Mouse (Mus musculus): ENCODE measurements around the gene Hbp1. TPM values are rescaled to one million over a fixed set of nuclear protein-coding genes. Genes with fewer than 3 reads are reported as not detected.

Gene Hbp1
- polyA plus RNA-seq (2015; fragmentation: Nextera tagmentation; extraction: Ambion mirVana), result 97.8 and 99.6 TPM in 2 replicates

DNA sequence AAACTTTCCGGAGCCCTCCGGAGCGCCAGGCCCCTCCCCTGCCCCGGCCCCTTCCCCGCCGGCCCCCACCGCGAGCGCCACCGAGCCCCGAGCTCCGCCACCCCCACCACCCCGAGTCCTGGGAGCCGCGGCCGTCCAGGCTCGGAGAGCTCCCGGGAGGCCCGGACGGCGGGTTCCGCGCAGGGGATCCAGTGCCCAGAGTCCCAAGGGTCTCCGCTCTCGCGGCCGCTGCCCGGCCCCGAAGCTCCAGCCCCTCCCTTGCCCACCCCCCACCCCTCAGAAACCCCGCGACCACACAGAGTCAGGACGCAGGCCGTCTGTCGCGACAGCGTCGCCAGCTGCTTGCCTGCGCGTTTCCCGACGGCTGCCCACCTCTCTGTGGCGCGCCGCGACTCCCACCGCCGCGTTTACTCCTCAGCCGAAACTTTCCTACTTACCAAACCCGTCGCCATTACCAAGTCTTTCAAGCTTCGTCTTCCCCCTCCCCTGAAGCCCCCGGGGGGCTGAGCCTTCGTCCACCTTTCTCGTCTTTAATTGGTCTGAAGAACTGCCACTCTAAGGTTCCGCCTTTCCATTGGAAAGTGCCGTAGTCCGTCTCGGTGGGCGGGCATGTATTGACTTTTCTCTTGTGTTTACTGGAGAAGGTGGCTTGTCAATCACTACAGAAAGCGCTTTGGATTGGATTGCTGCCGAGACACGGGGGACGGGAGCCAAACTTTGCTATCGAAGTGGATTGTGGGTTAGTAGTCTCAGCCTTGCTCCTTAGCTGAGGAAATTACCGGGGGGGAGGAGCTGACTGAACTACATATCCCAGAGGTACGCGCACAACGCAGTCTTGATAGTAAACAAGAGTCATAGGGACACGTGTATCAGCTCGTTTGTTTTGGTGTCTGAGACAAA, at the start of gene Hbp1:
Hbp1 (minus strand) TSS at position 777 of the 900 bp plus-strand sequence.
- WGBS, result under 1% methylated on average over 69 of the region's 71 CpGs
- Histone ChIP-seq H3K4me2 (peak within 1 kb of the TSS; percentile 79), H3K9me3 (no peaks in the 10 kb centered on the region), H3K4me3 (replicated peaks) (peak within 1 kb of the TSS; percentile 85), H3K27me3 (replicated peaks) (no peaks in the 10 kb centered on the region), H3K9ac (peak within 1 kb of the TSS; percentile 59), H3K36me3 (no peaks in the 10 kb centered on the region), H3K27ac (peak within 1 kb of the TSS; percentile 98), H3K4me1 (no peaks in the 10 kb centered on the region)
- ATAC-seq (ENCODE audit: insufficient read depth, low FRiP score, low read depth), result peak; percentile 95

DNA sequence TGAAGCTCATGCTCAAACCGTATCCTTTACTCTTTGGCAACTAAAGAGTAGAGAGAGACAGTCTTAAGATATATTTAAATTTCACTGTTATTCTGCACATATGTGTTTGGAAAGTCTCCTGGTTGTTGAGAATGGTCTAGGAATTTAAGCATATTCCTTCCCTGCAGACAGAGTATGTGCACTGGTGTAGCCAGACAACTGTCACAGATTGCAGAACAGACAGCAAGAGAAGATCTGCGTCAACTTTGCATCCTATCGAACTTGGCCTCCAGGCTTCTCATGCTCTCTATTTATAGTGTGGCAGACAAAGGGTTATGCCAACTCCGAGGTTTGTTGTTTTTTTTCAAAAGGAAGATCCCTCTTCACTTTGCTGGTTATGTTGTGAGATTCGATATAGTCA, 48.4 kb upstream of the Hbp1 start:
- no peak overlapping the region for H3K4me2 ChIP-seq
- 70% methylated on average over 5 of the region's 5 CpGs for WGBS
- no peak for ATAC-seq (ENCODE audit: insufficient read depth, low FRiP score, low read depth)

GRCm38 (mm10) chr12:31997328-31997878, 47.1 kb upstream of the Hbp1 start:
- Histone ChIP-seq H3K36me3 (no peaks in the 10 kb centered on the region), H3K9ac (no peak overlapping the region)
- 65% methylated on average over 3 of the region's 3 CpGs for WGBS

More for the DNA sequence above, 48.4 kb upstream of the Hbp1 start:
- Histone ChIP-seq H3K4me1 (no peaks in the 10 kb centered on the region), H3K27ac (no peak overlapping the region), H3K36me3 (no peaks in the 10 kb centered on the region), H3K27me3 (replicated peaks) (no peaks in the 10 kb centered on the region), H3K4me3 (replicated peaks) (no peak overlapping the region), H3K9me3 (no peaks in the 10 kb centered on the region), H3K9ac (no peak overlapping the region)

DNA sequence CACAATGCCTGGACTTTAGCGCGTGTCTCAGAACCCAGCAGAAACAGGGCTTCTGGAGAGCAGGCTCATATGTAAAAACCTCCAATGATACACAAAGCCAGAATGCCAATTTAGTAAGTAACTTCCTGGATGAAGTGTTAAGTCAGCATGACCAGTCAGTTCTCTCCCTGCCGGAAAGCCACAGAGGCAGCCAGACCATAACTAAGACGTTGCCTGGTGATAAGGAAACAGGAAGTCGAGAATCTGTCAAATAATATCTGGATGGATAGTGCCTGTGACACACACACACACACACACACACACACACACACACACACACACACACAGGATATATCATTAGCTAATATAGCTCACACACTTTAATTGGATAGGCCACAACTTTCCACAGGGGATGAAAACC, 46.5 kb upstream of the Hbp1 start:
- Histone ChIP-seq H3K4me1 (no peaks in the 10 kb centered on the region), H3K27me3 (replicated peaks) (no peaks in the 10 kb centered on the region), H3K27ac (no peak overlapping the region), H3K9me3 (no peaks in the 10 kb centered on the region), H3K4me3 (replicated peaks) (no peak overlapping the region), H3K9ac (no peak overlapping the region), H3K36me3 (no peaks in the 10 kb centered on the region), H3K4me2 (no peak overlapping the region)
- peak; percentile 60; the same call in 1 of the 2 replicates for ATAC-seq (ENCODE audit: insufficient read depth, low FRiP score, low read depth)
- WGBS, result 48% methylated on average over 5 of the region's 5 CpGs

More at GRCm38 (mm10) chr12:31997328-31997878, 47.1 kb upstream of the Hbp1 start:
- no peak overlapping the region for H3K4me3 ChIP-seq (replicated peaks)
- H3K4me2 ChIP-seq, result no peak overlapping the region
- H3K4me1 ChIP-seq, result no peaks in the 10 kb centered on the region
- H3K27me3 ChIP-seq (replicated peaks), result no peaks in the 10 kb centered on the region
- no peak for ATAC-seq (ENCODE audit: insufficient read depth, low FRiP score, low read depth)
- H3K9me3 ChIP-seq, result no peaks in the 10 kb centered on the region
- H3K27ac ChIP-seq, result no peak overlapping the region

DNA sequence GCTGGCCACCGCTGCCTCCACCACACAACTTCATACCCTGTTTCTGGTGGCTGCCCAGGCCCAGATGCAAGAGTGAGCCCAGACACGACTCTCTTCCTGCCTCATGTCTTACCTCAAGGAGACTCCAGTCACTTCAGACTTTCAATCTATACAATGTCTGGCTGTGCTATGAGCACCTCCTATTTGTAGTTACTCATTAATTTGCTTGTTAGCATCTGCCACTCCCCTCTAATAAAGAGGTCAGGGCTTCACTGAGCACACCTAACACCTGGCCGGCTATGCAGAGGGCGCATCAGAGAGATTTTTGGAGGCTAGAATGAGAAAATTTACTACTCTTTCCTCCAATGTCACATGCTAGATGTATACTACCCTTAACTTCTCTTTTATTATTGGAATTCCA, 40.2 kb upstream of the Hbp1 start:
- Histone ChIP-seq H3K27ac (no peak overlapping the region), H3K36me3 (no peaks in the 10 kb centered on the region), H3K4me3 (replicated peaks) (no peak overlapping the region), H3K27me3 (replicated peaks) (no peaks in the 10 kb centered on the region), H3K4me2 (no peak overlapping the region), H3K4me1 (no peaks in the 10 kb centered on the region), H3K9ac (no peak overlapping the region), H3K9me3 (no peaks in the 10 kb centered on the region)
- 80% methylated on average over 4 of the region's 4 CpGs for WGBS
- no peak for ATAC-seq (ENCODE audit: insufficient read depth, low FRiP score, low read depth)

DNA sequence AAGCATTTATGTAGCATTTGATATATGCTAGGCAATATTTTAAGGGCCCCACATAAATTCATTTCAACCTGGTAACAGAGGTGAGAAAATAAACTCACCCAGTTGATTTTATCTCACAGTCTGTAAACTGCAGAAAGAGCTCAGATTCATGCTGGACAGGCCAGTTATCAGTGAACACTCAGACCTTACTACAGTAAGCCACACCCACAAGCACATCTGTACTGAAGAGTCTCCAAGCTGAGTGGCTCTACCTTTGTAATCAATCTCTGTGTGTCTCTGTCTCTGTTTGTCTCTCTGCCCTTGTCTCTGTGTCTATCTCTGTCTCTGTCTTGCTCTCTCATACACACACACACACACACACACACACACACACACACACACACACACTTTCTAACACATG, 39.4 kb upstream of the Hbp1 start:
- H3K36me3 ChIP-seq, result no peaks in the 10 kb centered on the region
- H3K27me3 ChIP-seq (replicated peaks), result no peaks in the 10 kb centered on the region
- H3K9ac ChIP-seq, result no peak overlapping the region
- H3K9me3 ChIP-seq, result no peaks in the 10 kb centered on the region
- no peaks in the 10 kb centered on the region for H3K4me1 ChIP-seq
- no peak for ATAC-seq (ENCODE audit: insufficient read depth, low FRiP score, low read depth)
- H3K27ac ChIP-seq, result no peak overlapping the region
- H3K4me3 ChIP-seq (replicated peaks), result no peak overlapping the region
- H3K4me2 ChIP-seq, result no peak overlapping the region

- Histone ChIP-seq H3K4me1 (no peaks in the 10 kb centered on the region), H3K9me3 (no peaks in the 10 kb centered on the region), H3K27me3 (replicated peaks) (no peaks in the 10 kb centered on the region), H3K4me3 (replicated peaks) (no peak overlapping the region), H3K36me3 (no peaks in the 10 kb centered on the region), H3K27ac (no peak overlapping the region), H3K4me2 (no peak overlapping the region), H3K9ac (no peak overlapping the region)
- ATAC-seq (ENCODE audit: insufficient read depth, low FRiP score, low read depth), result no peak
- 94% methylated on average over 2 of the region's 2 CpGs for WGBS
These were observed 36.1 kb upstream of the Hbp1 start for GRCm38 (mm10) chr12:31986463-31986862.

GRCm38 (mm10) chr12:31985738-31986137, 35.4 kb upstream of the Hbp1 start:
- Histone ChIP-seq H3K9me3 (no peaks in the 10 kb centered on the region), H3K36me3 (no peaks in the 10 kb centered on the region), H3K4me2 (no peak overlapping the region), H3K27ac (no peak overlapping the region), H3K27me3 (replicated peaks) (no peaks in the 10 kb centered on the region), H3K9ac (no peak overlapping the region), H3K4me1 (no peaks in the 10 kb centered on the region), H3K4me3 (replicated peaks) (no peak overlapping the region)
- ATAC-seq (ENCODE audit: insufficient read depth, low FRiP score, low read depth), result no peak
- 92% methylated on average over 6 of the region's 6 CpGs for WGBS

GRCm38 (mm10) chr12:31984664-31985063, 34.3 kb upstream of the Hbp1 start:
- Histone ChIP-seq H3K36me3 (no peaks in the 10 kb centered on the region), H3K9me3 (no peaks in the 10 kb centered on the region), H3K9ac (no peak overlapping the region), H3K4me3 (replicated peaks) (no peak overlapping the region), H3K4me1 (no peaks in the 10 kb centered on the region), H3K27me3 (replicated peaks) (no peaks in the 10 kb centered on the region), H3K27ac (no peak overlapping the region), H3K4me2 (no peak overlapping the region)
- WGBS, result 49% methylated on average over 12 of the region's 12 CpGs
- ATAC-seq (ENCODE audit: insufficient read depth, low FRiP score, low read depth), result no peak

GRCm38 (mm10) chr12:31984206-31984605, 33.9 kb upstream of the Hbp1 start:
- Histone ChIP-seq H3K9ac (no peak overlapping the region), H3K27me3 (replicated peaks) (no peaks in the 10 kb centered on the region), H3K9me3 (no peaks in the 10 kb centered on the region), H3K4me3 (replicated peaks) (no peak overlapping the region), H3K4me1 (no peaks in the 10 kb centered on the region), H3K36me3 (no peaks in the 10 kb centered on the region), H3K4me2 (no peak overlapping the region), H3K27ac (no peak overlapping the region)
- whole genome bisulfite sequencing, result 61% methylated on average over 2 of the region's 2 CpGs
- no peak for ATAC-seq (ENCODE audit: insufficient read depth, low FRiP score, low read depth)

DNA sequence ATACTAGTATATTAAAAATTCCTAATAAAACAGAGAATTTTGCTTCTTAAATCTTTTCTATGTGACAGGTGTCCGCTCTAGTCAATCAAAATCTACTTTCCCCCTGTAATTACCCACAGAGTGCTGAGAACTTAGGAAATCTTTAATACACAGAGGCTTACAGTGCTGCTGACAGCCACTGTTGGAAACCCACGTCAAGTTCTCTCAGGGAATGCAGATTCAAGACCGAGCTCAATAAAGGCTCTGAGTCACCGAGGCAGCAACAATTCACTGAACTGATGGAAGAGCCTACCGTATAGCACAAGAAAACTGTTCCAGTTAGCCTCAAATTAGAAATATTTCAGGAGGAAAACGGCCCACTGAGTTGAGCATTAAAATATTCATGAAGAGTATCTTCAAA, 33.4 kb upstream of the Hbp1 start:
- H3K27me3 ChIP-seq (replicated peaks), result no peaks in the 10 kb centered on the region
- H3K9ac ChIP-seq, result no peak overlapping the region
- 78% methylated on average over 6 of the region's 6 CpGs for WGBS
- H3K4me3 ChIP-seq (replicated peaks), result no peak overlapping the region
- H3K27ac ChIP-seq, result no peak overlapping the region
- no peaks in the 10 kb centered on the region for H3K4me1 ChIP-seq
- ATAC-seq (ENCODE audit: insufficient read depth, low FRiP score, low read depth), result no peak
- H3K4me2 ChIP-seq, result no peak overlapping the region
- no peaks in the 10 kb centered on the region for H3K36me3 ChIP-seq
- no peaks in the 10 kb centered on the region for H3K9me3 ChIP-seq

GRCm38 (mm10) chr12:31983238-31983637, 32.9 kb upstream of the Hbp1 start:
- H3K4me3 ChIP-seq (replicated peaks), result no peak overlapping the region
- H3K27me3 ChIP-seq (replicated peaks), result no peaks in the 10 kb centered on the region
- no peaks in the 10 kb centered on the region for H3K9me3 ChIP-seq
- no peak for ATAC-seq (ENCODE audit: insufficient read depth, low FRiP score, low read depth)
- no peak overlapping the region for H3K9ac ChIP-seq
- 70% methylated on average over 7 of the region's 7 CpGs for WGBS
- H3K4me1 ChIP-seq, result no peaks in the 10 kb centered on the region
- H3K36me3 ChIP-seq, result no peaks in the 10 kb centered on the region
- no peak overlapping the region for H3K4me2 ChIP-seq
- H3K27ac ChIP-seq, result no peak overlapping the region
